Mouse (Mus musculus) liver, adult 2 months (tissue): Measurements from ENCODE around the gene Olfr1085. TPM values are rescaled to one million over a fixed set of nuclear protein-coding genes. Genes with fewer than 3 reads are reported as not detected.
"Not testable (repeated sequence)": the region's sequence is repeated elsewhere in the genome, so short reads cannot be mapped to it uniquely, and the experiment has no call there.

Experiments
- DNase-seq: peaks from one replicate; pipeline ENCODE4 v3.0.0-alpha.2; 2011; ENCODE audit warnings: low read depth, low spot score; ENCODE audit errors: extremely low read depth
- H3K27ac ChIP-seq: fragments of 200-500 bp; replicated peaks from 2 replicates; pipeline ENCODE4 v1.5.1; 2012; ENCODE audit warnings: low read depth, mild to moderate bottlenecking, control low read depth, inconsistent platforms, low read length; ENCODE audit not compliant: insufficient read depth
- H3K27me3 ChIP-seq: fragments of 200-500 bp; 2 replicates; pipeline ENCODE4 v1.6.1; 2012; ENCODE audit warnings: mild to moderate bottlenecking, moderate library complexity, low read length, inconsistent platforms; ENCODE audit not compliant: control insufficient read depth, insufficient read depth
- H3K36me3 ChIP-seq: fragments of 200-500 bp; 2 replicates; pipeline ENCODE4 v1.6.1; 2012; ENCODE audit warnings: low read length, inconsistent platforms; ENCODE audit not compliant: control insufficient read depth, insufficient read depth
- H3K4me1 ChIP-seq: fragments of 200-500 bp; 2 replicates; pipeline ENCODE4 v1.6.1; 2011; ENCODE audit warnings: low read length; ENCODE audit not compliant: control insufficient read depth, insufficient read depth
- H3K4me3 ChIP-seq: fragments of 200-500 bp; 2 replicates; pipeline ENCODE4 v1.5.1; 2011; ENCODE audit warnings: low read depth, mild to moderate bottlenecking, control low read depth, low read length, moderate library complexity; ENCODE audit not compliant: insufficient read depth
- H3K79me2 ChIP-seq: fragments of 200-500 bp; 2 replicates; pipeline ENCODE4 v1.6.1; 2012; ENCODE audit warnings: inconsistent platforms, mild to moderate bottlenecking, low read length, moderate library complexity; ENCODE audit not compliant: control insufficient read depth, insufficient read depth
- H3K9ac ChIP-seq: fragments of 200-500 bp; 2 replicates; pipeline ENCODE4 v1.6.1; 2012; ENCODE audit warnings: low read depth, mild to moderate bottlenecking, control low read depth, inconsistent platforms, low read length
- CTCF ChIP-seq: fragments of 200-500 bp; IDR thresholded peaks from 2 replicates; pipeline ENCODE4 v1.5.1; 2011; ENCODE audit warnings: low read depth, low read length, control low read depth
- POLR2A ChIP-seq: fragments of 200-500 bp; IDR thresholded peaks from 2 replicates; pipeline ENCODE4 v1.6.1; 2011; ENCODE audit warnings: low read length, control low read depth; ENCODE audit not compliant: insufficient read depth; ENCODE audit errors: extremely low read depth
- WGBS: fragments of 180-500 bp; shearing (Covaris S2); methylation state at CpG from one replicate; pipeline ENCODE4 v1.1.7; 2018; 5-methylcytosine and 5-hydroxymethylcytosine counted together
- polyA plus RNA-seq: library from polyadenylated mRNA; depleted of rRNA; stranded (reverse); fragments of >200 nt; gene quantifications from 2 replicates; pipeline ENCODE4 v1.2.3, GENCODE M21; 2012; rRNA removed
- total RNA-seq: library from RNA; depleted of rRNA; stranded (reverse); fragments of >200 nt; gene quantifications from 2 replicates; pipeline ENCODE4 v1.2.3, GENCODE M21; 2014; rRNA removed

Olfr1085 gene
- total RNA-seq (not detected in 2 replicates), polyA plus RNA-seq (not detected in 2 replicates)

DNA sequence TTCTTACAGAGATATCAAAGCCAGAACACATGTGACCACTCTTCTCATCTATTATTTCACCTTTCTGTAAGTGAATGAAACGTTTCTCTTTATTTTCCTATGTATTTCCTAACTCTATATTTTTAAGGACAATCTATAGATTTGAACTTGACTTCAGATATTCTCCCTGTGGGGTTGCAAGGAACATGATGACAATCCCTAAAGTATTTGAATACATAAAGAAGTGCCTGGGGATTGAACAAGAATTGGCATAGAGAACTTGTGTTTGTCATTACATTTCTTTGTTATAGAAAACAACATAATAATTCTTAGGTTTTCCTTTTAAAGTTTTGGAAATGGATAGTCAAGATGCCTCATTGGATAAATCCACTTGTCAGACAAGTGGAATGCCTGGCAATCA is at the start of gene Olfr1085:
Olfr1085 (minus strand) TSS at position 101 of the 400 bp plus-strand sequence.
- WGBS, result 13% methylated on average over 1 of the region's 1 CpGs
- Histone ChIP-seq H3K27me3 (no peaks in the 10 kb centered on the region), H3K9ac (no peak within 1 kb of the TSS), H3K4me3 (no peak within 1 kb of the TSS), H3K36me3 (no peaks in the 10 kb centered on the region), H3K27ac (no peak within 1 kb of the TSS), H3K4me1 (no peaks in the 10 kb centered on the region), H3K79me2 (no peaks in the 10 kb centered on the region)
- TF ChIP-seq POLR2A (no peak), CTCF (no peak)
- DNase-seq, result no peak

DNA sequence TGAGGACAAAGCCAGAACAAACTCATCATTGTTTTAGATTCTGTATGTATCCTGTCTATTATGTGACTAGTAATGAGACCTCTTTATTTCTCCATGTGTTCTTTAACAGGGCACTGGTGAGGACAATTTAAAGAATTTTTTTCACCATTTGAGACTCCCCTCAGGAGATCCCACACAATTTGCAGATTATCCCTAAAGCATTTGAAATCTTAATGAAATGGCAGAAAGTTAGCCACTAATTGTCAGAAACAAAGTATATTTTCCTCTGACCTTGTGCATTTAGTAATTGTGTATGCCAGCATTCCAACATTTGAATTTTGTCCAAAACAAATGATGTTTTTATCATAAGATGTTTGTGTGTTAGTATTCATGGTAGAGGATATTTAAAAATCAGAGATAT is 36.5 kb upstream of the Olfr1085 start, which contains the start of gene Olfr1087:
Olfr1087 (minus strand) TSS at position 101 of the 400 bp plus-strand sequence.
- H3K4me3 ChIP-seq, result no peak within 1 kb of the TSS
- H3K9ac ChIP-seq, result no peak within 1 kb of the TSS
- no peaks in the 10 kb centered on the region for H3K79me2 ChIP-seq
- H3K36me3 ChIP-seq, result no peaks in the 10 kb centered on the region
- no peaks in the 10 kb centered on the region for H3K4me1 ChIP-seq
- DNase-seq, result no peak
- no peak for TF ChIP-seq POLR2A
- TF ChIP-seq CTCF, result no peak
- no peak within 1 kb of the TSS for H3K27ac ChIP-seq
- H3K27me3 ChIP-seq, result no peaks in the 10 kb centered on the region

DNA sequence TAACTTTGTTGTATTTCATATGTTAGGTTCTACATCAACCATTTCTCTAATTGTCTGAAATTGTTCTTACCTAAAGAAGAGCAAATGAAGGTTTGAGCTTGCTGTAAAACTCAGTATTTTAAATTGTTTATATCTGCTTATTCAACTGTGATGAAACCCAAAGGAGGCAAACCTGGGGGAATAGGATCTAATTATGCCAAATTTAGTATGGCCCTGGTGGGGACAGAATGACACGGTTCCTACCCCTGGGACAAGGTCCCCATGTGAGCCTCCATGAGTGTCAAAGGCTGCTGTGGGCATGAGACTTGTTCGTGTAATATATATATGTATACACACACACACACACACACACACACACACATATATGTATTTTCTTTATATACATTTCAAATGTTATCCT is 18.2 kb upstream of the Olfr1085 start, which contains the start of gene Olfr1086:
Olfr1086 (minus strand) TSS at position 101 of the 400 bp plus-strand sequence.
- Histone ChIP-seq H3K79me2 (no peaks in the 10 kb centered on the region), H3K27ac (no peak within 1 kb of the TSS), H3K9ac (no peak within 1 kb of the TSS), H3K27me3 (no peaks in the 10 kb centered on the region), H3K4me1 (no peaks in the 10 kb centered on the region), H3K4me3 (no peak within 1 kb of the TSS), H3K36me3 (no peaks in the 10 kb centered on the region)
- no peak for DNase-seq
- TF ChIP-seq CTCF (no peak), POLR2A (no peak)
- WGBS, result 76% methylated on average over 2 of the region's 2 CpGs

DNA sequence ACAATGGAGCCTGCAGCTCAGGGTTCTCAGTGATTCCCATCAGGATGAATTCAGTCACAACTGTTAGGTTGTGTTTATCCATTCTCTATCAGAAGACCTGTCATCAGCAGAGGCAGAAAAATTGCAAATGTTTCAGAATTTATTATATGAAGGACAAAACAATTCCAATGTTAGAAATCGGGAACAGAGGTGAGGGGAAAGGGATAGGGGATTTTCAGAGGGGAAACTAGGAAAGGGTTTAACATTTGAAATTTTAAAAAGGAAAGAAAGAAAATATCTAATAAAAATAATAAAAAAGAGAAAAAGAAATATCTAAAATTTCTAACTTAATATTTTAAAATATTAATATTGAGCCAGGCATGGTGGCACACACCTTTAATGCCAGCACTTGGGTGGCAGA is 22.2 kb downstream of the Olfr1085 start, which contains the start of gene Olfr1084:
Olfr1084 (minus strand) TSS at position 101 of the 400 bp plus-strand sequence.
- 71% methylated on average over 1 of the region's 1 CpGs for WGBS

More for the DNA sequence above, 22.2 kb downstream of the Olfr1085 start, which contains the start of gene Olfr1084:
- H3K36me3 ChIP-seq, H3K9ac ChIP-seq, H3K27ac ChIP-seq, H3K4me1 ChIP-seq, H3K27me3 ChIP-seq, DNase-seq, H3K79me2 ChIP-seq, H3K4me3 ChIP-seq: not testable (repeated sequence)

Other genes starting within 250 kb of the Olfr1085 start
- not detected in 2 replicates for gene Olfr1061, start 248.0 kb downstream of the Olfr1085 start, total RNA-seq
- not detected in 2 replicates for gene Olfr1061, start 248.0 kb downstream of the Olfr1085 start, polyA plus RNA-seq
- gene Olfr1062, start 235.3 kb downstream of the Olfr1085 start, total RNA-seq, result not detected in 2 replicates
- gene Olfr1062, start 235.3 kb downstream of the Olfr1085 start, polyA plus RNA-seq, result not detected in 2 replicates
- gene Olfr1065, start 211.4 kb downstream of the Olfr1085 start, total RNA-seq, result not detected in 2 replicates
- not detected in 2 replicates for gene Olfr1065, start 211.4 kb downstream of the Olfr1085 start, polyA plus RNA-seq
- not detected in 2 replicates for gene Olfr1066, start 205.8 kb downstream of the Olfr1085 start, total RNA-seq
- not detected in 2 replicates for gene Olfr1066, start 205.8 kb downstream of the Olfr1085 start, polyA plus RNA-seq
- gene Olfr228, start 174.6 kb downstream of the Olfr1085 start, total RNA-seq, result not detected in 2 replicates
- not detected in 2 replicates for gene Olfr228, start 174.6 kb downstream of the Olfr1085 start, polyA plus RNA-seq
- gene Olfr1076, start 153.6 kb downstream of the Olfr1085 start, total RNA-seq, result not detected in 2 replicates
- not detected in 2 replicates for gene Olfr1076, start 153.6 kb downstream of the Olfr1085 start, polyA plus RNA-seq
- gene Olfr1079, start 119.5 kb downstream of the Olfr1085 start, total RNA-seq, result not detected in 2 replicates
- gene Olfr1079, start 119.5 kb downstream of the Olfr1085 start, polyA plus RNA-seq, result not detected in 2 replicates
- not detected in 2 replicates for gene Olfr1080, start 103.8 kb downstream of the Olfr1085 start, total RNA-seq
- gene Olfr1080, start 103.8 kb downstream of the Olfr1085 start, polyA plus RNA-seq, result not detected in 2 replicates
- not detected in 2 replicates for gene Olfr1082, start 63.1 kb downstream of the Olfr1085 start, total RNA-seq
- not detected in 2 replicates for gene Olfr1082, start 63.1 kb downstream of the Olfr1085 start, polyA plus RNA-seq
- not detected in 2 replicates for gene Olfr1084, start 22.3 kb downstream of the Olfr1085 start, total RNA-seq
- not detected in 2 replicates for gene Olfr1084, start 22.3 kb downstream of the Olfr1085 start, polyA plus RNA-seq
- gene Olfr1086, start 18.1 kb upstream of the Olfr1085 start, total RNA-seq, result not detected in 2 replicates
- not detected in 2 replicates for gene Olfr1086, start 18.1 kb upstream of the Olfr1085 start, polyA plus RNA-seq
- gene Olfr1087, start 36.4 kb upstream of the Olfr1085 start, total RNA-seq, result not detected in 2 replicates
- gene Olfr1087, start 36.4 kb upstream of the Olfr1085 start, polyA plus RNA-seq, result not detected in 2 replicates
- not detected in 2 replicates for gene Olfr1089, start 71.7 kb upstream of the Olfr1085 start, total RNA-seq
- gene Olfr1089, start 71.7 kb upstream of the Olfr1085 start, polyA plus RNA-seq, result not detected in 2 replicates
- not detected in 2 replicates for gene Olfr1090, start 97.0 kb upstream of the Olfr1085 start, total RNA-seq
- not detected in 2 replicates for gene Olfr1090, start 97.0 kb upstream of the Olfr1085 start, polyA plus RNA-seq
- gene Olfr1093, start 120.5 kb upstream of the Olfr1085 start, total RNA-seq, result not detected in 2 replicates
- gene Olfr1093, start 120.5 kb upstream of the Olfr1085 start, polyA plus RNA-seq, result not detected in 2 replicates
- not detected in 2 replicates for gene Olfr141, start 148.0 kb upstream of the Olfr1085 start, total RNA-seq
- gene Olfr141, start 148.0 kb upstream of the Olfr1085 start, polyA plus RNA-seq, result not detected in 2 replicates
- not detected in 2 replicates for gene Olfr1094, start 162.6 kb upstream of the Olfr1085 start, total RNA-seq
- not detected in 2 replicates for gene Olfr1094, start 162.6 kb upstream of the Olfr1085 start, polyA plus RNA-seq
- gene Olfr1095, start 189.7 kb upstream of the Olfr1085 start, total RNA-seq, result not detected in 2 replicates
- gene Olfr1095, start 189.7 kb upstream of the Olfr1085 start, polyA plus RNA-seq, result not detected in 2 replicates
- gene Gm13723, start 212.8 kb upstream of the Olfr1085 start, total RNA-seq, result not detected in 2 replicates
- not detected in 2 replicates for gene Gm13723, start 212.8 kb upstream of the Olfr1085 start, polyA plus RNA-seq
- not detected in 2 replicates for gene Olfr1097, start 230.2 kb upstream of the Olfr1085 start, total RNA-seq
- gene Olfr1097, start 230.2 kb upstream of the Olfr1085 start, polyA plus RNA-seq, result not detected in 2 replicates